Mouse (Mus musculus) ES-Bruce4 (cell line): Measurements from ENCODE around the gene Lpp.

Experiments
- CTCF ChIP-seq: IDR thresholded peaks from one replicate; pipeline ENCODE4 v1.8.1; 2011; ENCODE audit warnings: low read depth, low read length
- EP300 ChIP-seq: IDR thresholded peaks from 2 replicates; pipeline ENCODE4 v1.6.1; 2011; ENCODE audit warnings: low read depth, low read length; ENCODE audit not compliant: insufficient read depth

GRCm38 (mm10) chr16:24594508-24594907, 201.2 kb downstream of the Lpp start:
- TF ChIP-seq CTCF: no peak
- no peak for TF ChIP-seq EP300
